Mouse (Mus musculus): ENCODE measurements around the gene Cyct.

Gene Cyct

GRCm38 (mm10) chr2:76360226-76360625 lies at the start of gene Cyct:
Gene Cyct (minus strand): TSS chr2:76360450.
- DNase-seq, result no peak

DNA sequence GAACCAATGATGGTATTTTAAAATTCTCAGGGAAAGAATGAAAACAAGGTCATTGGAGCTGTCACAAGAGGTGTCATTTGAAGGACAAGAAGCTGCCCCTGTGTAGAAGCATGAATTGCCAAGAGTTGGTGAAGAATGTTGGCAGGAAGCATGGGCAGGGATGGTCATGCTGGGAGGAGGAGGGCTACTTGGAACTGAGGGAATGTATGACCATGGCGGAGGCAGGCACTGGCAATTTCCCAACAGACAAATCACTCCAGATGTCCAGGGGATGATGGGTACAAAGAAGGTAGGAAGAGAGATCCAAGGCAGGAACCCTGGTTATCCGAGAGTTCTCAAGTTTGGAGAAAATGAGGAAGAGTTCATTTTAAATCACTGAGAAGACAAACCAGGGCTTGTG lies 49.7 kb upstream of the Cyct start:
- DNase-seq, result no peak

DNA sequence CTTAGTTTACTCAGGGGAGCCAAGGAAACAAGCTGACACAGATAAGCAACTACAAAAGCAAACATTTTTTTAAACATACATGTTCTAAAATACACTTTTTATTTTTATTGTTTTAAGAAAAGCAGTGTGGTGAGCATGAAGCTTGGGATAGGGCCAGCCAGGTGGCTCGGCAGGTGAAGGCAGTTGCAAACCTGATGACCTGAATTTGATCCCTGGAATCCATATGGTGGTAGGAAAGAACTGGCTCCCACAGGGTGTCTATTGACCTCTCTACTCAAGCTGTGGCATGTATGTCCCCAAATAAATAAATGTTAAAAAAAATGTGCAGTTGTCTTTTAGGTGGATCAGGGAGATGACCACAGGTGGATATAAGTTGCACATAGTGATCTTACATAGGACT lies 49.3 kb upstream of the Cyct start:
- no peak for DNase-seq

GRCm38 (mm10) chr2:76406937-76407441 lies 46.7 kb upstream of the Cyct start:
- peak; percentile 61 to 73 for DNase-seq

- peak; percentile 72 to 87 for DNase-seq
These were observed 46.1 kb upstream of the Cyct start, which contains the start of gene Osbpl6 for GRCm38 (mm10) chr2:76406151-76406936. Gene Osbpl6 (plus strand): TSS chr2:76406508.

- DNase-seq, result no peak
These were observed 45.4 kb upstream of the Cyct start for GRCm38 (mm10) chr2:76405596-76406150.

DNA sequence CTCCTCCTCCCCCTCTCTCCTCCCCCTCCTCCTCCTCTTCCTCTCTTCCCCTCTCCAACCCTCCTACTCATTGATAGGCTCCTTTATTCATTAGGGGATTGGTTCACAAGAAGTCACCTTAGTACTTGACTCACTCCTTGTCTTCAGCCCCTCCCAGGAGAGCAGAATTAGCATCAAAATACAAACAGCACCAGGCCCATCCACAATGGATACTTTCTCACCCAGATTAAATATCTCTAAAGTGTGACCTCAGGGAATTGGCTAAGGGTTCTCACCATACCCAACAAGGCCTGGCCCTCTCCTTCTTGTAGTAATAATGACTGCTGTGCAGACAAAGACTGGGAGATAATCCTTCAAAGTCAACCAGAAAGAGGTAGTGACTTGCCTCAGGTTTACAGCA lies 39.9 kb upstream of the Cyct start:
- DNase-seq, result no peak

DNA sequence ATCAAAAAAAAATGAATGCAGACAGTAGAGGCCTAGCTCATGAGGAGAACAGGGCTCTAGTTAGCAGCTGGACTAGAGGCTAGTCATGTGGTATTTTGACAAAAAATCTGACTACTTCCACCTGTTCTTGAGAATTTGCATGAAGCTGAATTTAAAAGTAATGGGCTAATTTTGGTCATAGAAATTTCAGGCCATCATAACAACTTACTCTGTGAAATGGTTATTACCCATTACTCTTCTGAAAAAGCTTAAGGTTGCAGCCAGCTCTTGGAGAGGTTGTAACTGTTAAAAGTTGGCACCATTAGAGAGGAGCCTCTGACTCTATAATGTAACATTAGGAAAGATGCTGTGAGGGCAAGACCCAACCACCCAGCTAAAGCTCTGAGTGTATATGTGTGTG lies 26.3 kb upstream of the Cyct start:
- DNase-seq, result no peak

- DNase-seq, result no peak
These were observed 18.4 kb upstream of the Cyct start for GRCm38 (mm10) chr2:76378646-76379045.

DNA sequence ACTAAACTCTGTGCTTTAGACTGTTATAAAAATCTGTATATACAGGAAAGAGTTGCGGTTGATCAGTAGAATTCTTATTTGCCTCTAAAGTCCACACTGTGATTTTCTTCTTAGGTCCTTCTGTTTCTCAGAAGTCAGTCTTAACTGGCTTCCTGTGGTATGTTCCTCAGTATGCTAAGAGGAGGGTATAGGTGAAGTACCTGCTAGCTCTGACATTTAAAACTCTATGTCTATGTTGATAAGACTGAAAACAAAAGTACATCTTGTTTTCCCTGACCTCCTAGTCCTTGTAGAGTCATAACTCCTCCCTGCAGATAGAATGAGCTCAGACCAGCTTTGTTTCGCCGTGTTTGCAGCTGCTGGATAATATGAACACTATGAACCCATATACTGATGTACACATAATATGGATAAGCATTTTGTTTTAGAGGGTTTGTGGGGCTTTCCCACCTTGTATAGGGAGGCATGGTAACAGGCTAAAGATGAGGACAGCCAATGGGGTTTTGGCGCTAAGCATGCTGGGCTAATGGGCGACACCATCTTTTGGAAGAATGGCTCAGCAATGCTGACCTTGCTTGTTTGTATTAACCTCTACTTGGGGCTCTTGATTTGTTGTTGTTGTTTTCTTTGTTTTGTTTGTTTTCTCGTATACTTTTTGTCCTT lies 14.4 kb upstream of the Cyct start:
- DNase-seq, result no peak

DNA sequence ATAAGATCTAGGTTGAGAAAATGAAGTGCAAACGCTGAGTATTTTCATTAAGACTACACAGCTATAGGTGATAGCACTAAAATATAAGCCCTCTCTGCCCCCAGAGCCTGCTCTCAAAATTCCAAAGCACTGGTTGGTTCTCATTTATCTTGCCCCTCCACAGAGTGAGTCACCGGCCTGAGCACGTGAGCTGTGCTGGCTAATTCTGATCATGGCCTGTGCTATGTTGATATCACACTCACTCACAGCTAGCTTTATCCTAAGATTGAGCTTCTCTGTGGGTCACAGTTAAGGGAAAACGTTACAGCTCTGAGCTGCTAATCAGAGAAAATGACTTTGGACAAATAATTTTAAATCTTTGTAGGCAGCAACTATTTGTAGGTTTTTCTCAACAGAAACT lies 12.0 kb upstream of the Cyct start:
- DNase-seq, result no peak

- no peak for DNase-seq
These were observed 10.3 kb upstream of the Cyct start for GRCm38 (mm10) chr2:76370656-76370922.

DNA sequence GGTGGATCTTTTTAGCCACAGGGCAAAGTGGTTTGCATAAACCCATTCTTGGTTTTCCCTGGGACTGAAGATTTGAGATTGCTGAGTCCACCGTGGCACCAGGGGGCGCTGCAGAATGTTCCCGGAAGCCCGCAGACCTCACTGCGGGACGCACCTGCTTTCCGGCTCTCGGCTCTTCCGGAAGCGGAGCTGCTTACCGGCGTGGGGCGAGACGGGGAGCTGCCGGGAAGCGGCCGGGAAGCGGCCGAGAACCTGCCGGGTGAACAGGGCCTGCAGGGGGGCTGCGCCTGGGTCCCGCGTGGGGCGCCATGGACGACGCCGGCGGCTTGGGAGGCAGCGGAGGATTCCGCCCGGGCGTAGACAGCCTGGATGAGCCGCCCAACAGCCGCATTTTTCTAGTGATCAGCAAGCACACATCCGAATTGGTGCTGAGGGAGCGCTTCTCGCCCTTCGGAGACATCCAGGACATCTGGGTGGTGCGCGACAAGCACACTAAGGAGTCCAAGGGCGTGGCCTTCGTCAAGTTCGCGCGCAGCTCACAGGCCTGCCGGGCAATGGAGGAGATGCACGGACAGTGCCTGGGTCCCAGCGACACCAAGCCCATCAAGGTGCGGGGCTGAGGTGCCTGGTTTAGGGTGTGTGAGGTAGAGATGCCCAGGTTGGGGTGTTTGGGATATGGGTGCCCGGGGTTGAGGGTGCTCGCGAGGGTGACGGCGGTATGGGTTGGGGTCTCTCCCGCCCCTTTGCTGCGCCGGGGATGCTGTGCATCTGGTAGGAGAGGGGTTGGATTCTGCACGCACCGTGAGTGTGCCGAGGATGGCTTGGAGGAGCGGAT lies 9.8 kb upstream of the Cyct start, which contains the start of gene Rbm45:
Gene Rbm45 (plus strand): TSS at position 164 of the 835 bp plus-strand sequence.
- DNase-seq, result peak; percentile 88 to 97

- DNase-seq, result no peak
These were observed 8.8 kb upstream of the Cyct start for GRCm38 (mm10) chr2:76368861-76369660.

DNA sequence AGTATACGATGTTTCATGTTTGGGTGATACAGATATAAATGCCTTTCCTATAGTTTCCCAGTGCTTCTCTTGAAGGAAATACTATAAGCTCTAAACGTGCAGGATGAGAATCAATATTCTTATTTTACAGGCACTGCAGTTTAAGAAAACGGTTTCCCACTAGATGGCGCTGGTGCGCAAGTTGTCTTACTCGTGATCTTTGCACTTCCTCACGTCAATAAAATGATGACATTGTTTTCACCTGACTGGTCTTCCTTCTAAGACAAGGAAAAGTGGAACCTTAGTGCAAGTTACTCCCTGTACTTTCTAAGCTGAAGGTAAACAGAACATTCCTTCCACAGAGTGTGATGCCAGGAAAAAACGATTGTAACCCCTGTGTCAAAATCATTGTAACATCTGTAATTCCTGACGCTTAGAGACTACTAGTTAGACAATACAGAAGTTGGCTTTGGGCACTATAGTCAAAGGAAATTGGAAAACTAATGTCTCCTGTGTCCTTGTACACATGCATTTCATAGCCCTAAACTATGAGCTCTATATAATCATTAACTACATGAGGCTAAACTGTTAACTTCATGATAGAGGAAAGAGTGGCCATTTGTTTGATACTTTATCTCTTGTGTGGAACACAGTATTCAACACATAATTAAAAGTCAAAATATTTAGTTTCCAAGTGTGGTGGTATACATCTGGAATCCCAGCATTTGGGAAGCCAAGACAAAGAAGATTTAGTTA lies 7.1 kb upstream of the Cyct start:
- DNase-seq, result peak; percentile 82 to 94

DNA sequence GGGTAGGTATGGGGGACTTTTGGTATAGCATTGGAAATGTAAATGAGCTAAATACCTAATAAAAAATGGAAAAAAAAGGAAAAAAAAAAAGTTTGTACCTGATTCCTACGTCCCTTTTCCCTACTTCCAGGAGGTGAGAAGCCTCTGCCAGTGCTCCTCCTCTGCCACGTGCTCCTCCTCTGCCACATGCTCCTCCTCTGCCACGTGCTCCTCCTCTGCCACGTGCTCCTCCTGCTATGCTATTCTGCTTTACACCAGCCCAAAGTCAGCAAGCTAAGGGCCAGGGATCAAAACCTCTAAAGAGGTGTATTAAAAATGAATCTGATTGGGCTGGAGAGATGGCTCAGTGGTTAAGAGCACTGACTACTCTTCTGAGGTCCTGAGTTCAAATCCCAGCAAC lies 5.6 kb upstream of the Cyct start:
- DNase-seq, result no peak

GRCm38 (mm10) chr2:76362111-76362510 lies 1.9 kb upstream of the Cyct start:
- DNase-seq, result peak; percentile 24 to 66

DNA sequence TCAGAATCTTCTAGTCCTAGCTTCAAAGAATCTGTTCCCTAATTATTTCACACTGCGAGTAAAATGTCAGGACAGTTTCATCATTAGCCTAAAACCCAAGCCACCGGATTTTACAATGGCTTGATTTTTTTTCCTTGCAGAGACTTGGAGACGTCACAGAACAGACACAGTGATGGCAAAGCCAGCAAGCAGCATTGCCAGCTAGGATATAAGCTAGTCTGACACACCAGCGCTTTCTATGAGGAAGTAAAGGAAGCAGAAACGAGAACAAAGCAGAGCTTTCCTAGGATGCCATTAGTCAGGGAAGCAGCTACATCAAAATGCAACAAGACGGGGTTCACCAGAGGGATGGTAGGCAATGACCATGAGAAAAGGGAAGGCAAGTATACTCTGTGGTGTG lies 12.4 kb downstream of the Cyct start:
- DNase-seq, result no peak

DNA sequence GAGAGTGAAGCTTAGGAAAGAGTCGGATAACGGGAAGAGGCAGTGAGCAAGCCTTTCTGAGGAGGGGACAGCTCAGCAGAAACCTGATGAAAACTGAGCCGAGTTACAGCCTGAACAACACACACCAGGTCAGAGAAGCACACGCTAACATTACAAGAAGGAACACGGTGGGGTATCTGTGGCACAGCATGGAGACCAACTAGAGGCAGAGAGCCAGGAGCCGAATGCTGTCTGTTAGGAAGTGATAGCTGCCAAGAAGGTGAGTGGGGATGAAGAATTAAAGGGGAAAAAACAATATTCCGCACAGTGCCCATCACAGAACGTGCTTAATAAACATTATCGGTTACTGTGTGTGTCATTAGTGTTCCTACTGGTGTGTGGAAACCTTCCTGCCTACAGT lies 18.1 kb downstream of the Cyct start:
- DNase-seq, result no peak

- DNase-seq, result peak; percentile 85 to 86
These were observed 21.8 kb downstream of the Cyct start, which contains the start of gene Pde11a for GRCm38 (mm10) chr2:76338215-76339156. Gene Pde11a (minus strand): TSS chr2:76338774.

All from kidney, postnatal 36 days (tissue).